Mouse (Mus musculus): ENCODE measurements at regions not wholly inside any gene's neighbourhood (a gene's known extent, or its start where the extent isn't known, plus 50 kb on each side); places are given as distances from the start of the nearest gene placed in this dataset.

GRCm38 (mm10) chr15:14418532-14418931, 1245.1 kb upstream of the Cdh6 start:
- DNase-seq (ENCODE audit: low spot score in 2 of 2), result peak; percentile 7 to 17

GRCm38 (mm10) chr15:14385347-14385746, 1211.9 kb upstream of the Cdh6 start:
- DNase-seq (ENCODE audit: low spot score in 2 of 2), result no peak

- no peak for DNase-seq (ENCODE audit: low spot score in 2 of 2)
These were observed 1204.9 kb upstream of the Cdh6 start for GRCm38 (mm10) chr15:14378340-14378739.

All from layer of hippocampus, postnatal 10 days (tissue).